Mouse (Mus musculus): ENCODE data around the gene Hoxb3. TPM values are rescaled to one million over a fixed set of nuclear protein-coding genes. Genes with fewer than 3 reads are reported as not detected.

Hoxb3 gene
- polyA plus RNA-seq (2015; fragmentation: Nextera tagmentation; extraction: Ambion mirVana), result 1.8 and 2.7 TPM in 2 replicates

DNA sequence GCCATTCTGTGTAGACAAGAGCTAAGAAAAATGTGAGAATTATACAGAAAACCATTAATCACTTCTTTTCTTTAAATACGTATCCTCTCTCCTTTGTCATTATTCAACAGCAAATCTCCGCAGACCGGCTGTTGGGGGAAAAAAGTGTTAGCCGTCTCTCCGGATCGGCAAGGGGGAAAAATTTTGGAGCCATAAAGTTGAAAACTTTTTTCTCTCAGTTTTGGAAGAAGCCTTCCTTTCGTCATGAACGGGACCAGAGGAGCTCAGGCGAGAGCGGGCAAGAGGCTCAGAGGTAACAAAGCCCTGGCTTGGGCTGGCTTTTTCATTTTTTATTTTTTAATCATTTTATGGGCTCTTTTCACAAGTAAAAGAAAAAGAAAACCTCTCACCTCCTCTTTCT lies at the start of gene Hoxb3:
Gene Hoxb3, plus strand, starts transcription at position 173 of the 400 bp plus-strand sequence.
- H3K4me1 ChIP-seq (replicated peaks), result peaks cover 10% of the 10 kb centered on the region
- 26% methylated on average over 10 of the region's 10 CpGs for WGBS
- H3K27me3 ChIP-seq (replicated peaks), result 0 out of 2 replicates have a peak, but pooled peaks cover 2% of the 10 kb centered on the region

DNA sequence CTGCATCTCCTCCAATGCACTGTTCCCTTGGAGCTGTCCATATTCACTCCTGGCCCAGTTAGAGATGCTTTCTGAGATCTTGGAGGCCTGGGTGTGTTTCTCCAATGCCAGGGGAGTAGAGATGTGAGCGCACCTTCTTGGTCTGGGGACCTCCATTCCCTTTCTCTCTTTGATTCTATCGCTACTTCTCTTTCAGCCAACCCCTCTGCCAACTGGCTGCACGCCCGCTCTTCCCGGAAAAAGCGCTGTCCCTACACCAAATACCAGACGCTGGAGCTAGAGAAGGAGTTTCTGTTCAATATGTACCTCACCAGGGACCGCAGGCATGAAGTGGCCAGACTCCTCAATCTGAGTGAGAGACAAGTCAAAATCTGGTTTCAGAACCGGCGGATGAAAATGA lies 48.7 kb upstream of the Hoxb3 start:
- H3K27ac ChIP-seq, result no peak overlapping the region
- ATAC-seq, result no peak
- peaks cover 95% of the 10 kb centered on the region for H3K27me3 ChIP-seq (replicated peaks)
- WGBS, result 23% methylated on average over 10 of the region's 10 CpGs
- H3K4me3 ChIP-seq (replicated peaks), result no peak overlapping the region
- H3K9me3 ChIP-seq, result no peaks in the 10 kb centered on the region
- H3K36me3 ChIP-seq, result no peaks in the 10 kb centered on the region
- peaks cover 35% of the 10 kb centered on the region for H3K4me1 ChIP-seq (replicated peaks)
- H3K9ac ChIP-seq, result no peak overlapping the region
- no peak overlapping the region for H3K4me2 ChIP-seq (replicated peaks)

More for the DNA sequence above, at the start of gene Hoxb3:
- H3K9ac ChIP-seq, result peak within 1 kb of the TSS; percentile 49
- H3K4me2 ChIP-seq (replicated peaks), result peak within 1 kb of the TSS; percentile 81
- H3K36me3 ChIP-seq, result no peaks in the 10 kb centered on the region
- ATAC-seq, result no peak
- H3K27ac ChIP-seq, result peak within 1 kb of the TSS; percentile 89
- H3K4me3 ChIP-seq (replicated peaks), result peak within 1 kb of the TSS; percentile 20
- H3K9me3 ChIP-seq, result no peaks in the 10 kb centered on the region

DNA sequence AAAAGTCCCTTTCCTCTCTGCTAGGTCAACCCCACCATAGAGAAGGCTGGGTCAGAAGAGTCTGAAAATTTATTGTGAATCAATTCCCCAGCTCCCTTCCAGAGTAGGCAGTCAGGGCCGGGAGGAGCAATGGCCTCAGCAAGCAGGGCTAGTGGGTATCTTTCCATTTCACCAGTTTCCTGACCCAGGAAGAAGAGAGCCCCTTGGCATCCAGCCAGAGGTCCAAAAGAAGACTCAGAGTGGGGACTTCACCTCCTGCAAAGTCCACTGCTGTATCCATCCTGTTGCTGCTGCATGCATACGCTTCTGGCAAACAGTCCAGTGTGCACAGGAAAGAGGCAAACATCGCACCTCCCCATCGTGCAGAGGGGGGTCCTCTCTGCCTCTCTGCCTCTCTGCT lies 47.2 kb upstream of the Hoxb3 start:
- no peak overlapping the region for H3K27ac ChIP-seq
- H3K4me3 ChIP-seq (replicated peaks), result no peak overlapping the region
- no peaks in the 10 kb centered on the region for H3K36me3 ChIP-seq
- H3K4me2 ChIP-seq (replicated peaks), result no peak overlapping the region
- H3K4me1 ChIP-seq (replicated peaks), result peaks cover 32% of the 10 kb centered on the region
- ATAC-seq, result no peak
- 19% methylated on average over 4 of the region's 4 CpGs for WGBS
- peaks cover 91% of the 10 kb centered on the region for H3K27me3 ChIP-seq (replicated peaks)
- H3K9ac ChIP-seq, result no peak overlapping the region
- H3K9me3 ChIP-seq, result no peaks in the 10 kb centered on the region

DNA sequence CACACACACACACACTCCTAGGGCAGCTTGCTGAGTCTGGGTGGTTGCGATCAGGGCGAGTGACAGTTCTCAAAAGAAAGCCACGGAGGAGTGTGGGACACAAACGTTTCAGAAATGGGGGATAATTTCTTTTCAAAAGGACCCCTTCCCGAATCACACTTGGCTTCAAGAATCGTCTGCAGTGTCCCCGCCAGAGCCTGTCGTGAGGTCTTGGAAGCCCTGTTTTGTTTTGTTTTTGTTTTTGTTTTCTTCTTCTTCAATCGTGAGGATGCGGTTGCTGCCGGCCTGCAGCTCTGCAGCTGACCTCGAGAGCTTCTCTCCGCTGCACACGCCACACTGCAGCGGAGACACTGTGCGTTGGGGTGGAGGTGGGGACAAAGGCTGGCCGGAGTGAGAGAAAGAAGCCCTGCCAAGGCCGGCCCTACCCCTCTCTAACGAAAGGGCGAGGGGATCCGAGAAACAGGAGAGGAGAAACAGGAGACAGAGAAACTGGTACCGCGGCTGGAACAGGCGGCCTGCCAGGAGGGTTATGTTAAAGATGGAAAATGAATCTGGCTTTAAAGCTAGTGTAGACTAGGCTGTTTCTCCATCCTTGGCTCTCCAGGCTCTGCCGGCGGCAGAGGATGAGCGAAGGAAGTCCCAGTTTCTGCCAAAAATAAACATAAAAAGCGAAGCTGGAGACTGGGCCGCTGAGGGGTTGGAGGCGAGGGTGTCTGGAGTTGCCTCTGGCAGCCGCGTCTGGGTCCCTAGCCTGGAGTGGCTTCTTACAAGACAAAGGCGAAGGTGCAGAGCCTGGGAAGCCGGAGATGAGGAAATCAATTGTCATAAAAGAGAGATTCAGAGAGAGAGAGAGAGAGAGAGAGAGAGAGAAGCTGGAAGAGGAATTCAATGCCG lies 45.7 kb upstream of the Hoxb3 start:
- Histone ChIP-seq H3K4me1 (replicated peaks) (peaks cover 18% of the 10 kb centered on the region), H3K9me3 (no peaks in the 10 kb centered on the region), H3K4me3 (replicated peaks) (0 out of 2 replicates have a peak overlapping the region, but pooled peaks have one; percentile 14), H3K36me3 (no peaks in the 10 kb centered on the region), H3K4me2 (replicated peaks) (peak overlapping the region; percentile 43), H3K9ac (no peak overlapping the region), H3K27me3 (replicated peaks) (peaks cover 83% of the 10 kb centered on the region), H3K27ac (no peak overlapping the region)
- WGBS, result 6% methylated on average over 35 of the region's 35 CpGs
- no peak for ATAC-seq

DNA sequence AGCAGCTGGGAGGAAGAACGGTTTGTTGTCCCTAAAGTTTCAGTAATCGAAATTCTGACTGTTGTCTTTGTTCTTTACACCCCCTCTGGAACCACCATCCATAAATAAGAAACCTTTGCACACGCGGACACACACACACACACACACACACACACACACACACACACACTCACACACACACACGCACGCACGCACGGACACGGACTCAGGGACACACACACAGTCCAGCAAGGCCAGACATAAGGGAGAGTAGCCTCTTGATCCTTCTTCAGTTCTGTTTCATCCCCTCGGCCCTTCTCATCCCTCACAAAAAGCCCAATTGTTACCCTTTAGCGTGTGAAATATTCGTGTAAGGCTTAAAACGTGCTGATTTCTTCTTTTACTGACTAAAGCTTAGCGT lies 44.8 kb upstream of the Hoxb3 start:
- 15% methylated on average over 14 of the region's 14 CpGs for WGBS
- Histone ChIP-seq H3K27me3 (replicated peaks) (peaks cover 79% of the 10 kb centered on the region), H3K9ac (no peak overlapping the region), H3K4me3 (replicated peaks) (no peak overlapping the region), H3K4me1 (replicated peaks) (peaks cover 22% of the 10 kb centered on the region), H3K27ac (no peak overlapping the region), H3K9me3 (no peaks in the 10 kb centered on the region), H3K36me3 (no peaks in the 10 kb centered on the region), H3K4me2 (replicated peaks) (peak overlapping the region; percentile 43; the same call in 1 of the 2 replicates)
- no peak for ATAC-seq

DNA sequence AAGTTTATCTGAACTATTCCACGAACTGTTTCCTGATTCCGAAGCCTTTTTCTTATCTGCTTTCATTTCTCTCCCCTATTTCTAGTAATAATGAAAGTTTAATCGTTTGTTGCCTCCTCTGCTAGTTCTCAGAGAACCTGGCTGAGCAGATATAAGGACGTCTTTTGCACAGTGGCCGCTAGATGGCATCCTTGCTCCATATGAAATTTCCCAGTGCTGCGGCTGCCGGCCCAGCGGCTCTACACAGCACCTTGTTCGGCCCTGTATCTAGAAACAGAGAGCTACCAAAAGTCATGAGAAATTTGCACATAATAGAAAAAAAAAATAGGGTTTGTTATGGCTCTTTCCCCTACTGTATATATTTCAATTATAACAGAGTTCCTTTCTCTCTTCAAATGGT lies 44.4 kb upstream of the Hoxb3 start:
- Histone ChIP-seq H3K4me3 (replicated peaks) (no peak overlapping the region), H3K9me3 (no peaks in the 10 kb centered on the region), H3K36me3 (no peaks in the 10 kb centered on the region), H3K4me1 (replicated peaks) (peaks cover 22% of the 10 kb centered on the region), H3K9ac (no peak overlapping the region), H3K27ac (no peak overlapping the region), H3K27me3 (replicated peaks) (peaks cover 75% of the 10 kb centered on the region), H3K4me2 (replicated peaks) (0 out of 2 replicates have a peak overlapping the region, but pooled peaks have one; percentile 11)
- WGBS, result under 1% methylated on average over 9 of the region's 9 CpGs
- peak; percentile 77 for ATAC-seq

GRCm38 (mm10) chr11:96279421-96280233 lies 43.5 kb upstream of the Hoxb3 start:
- Histone ChIP-seq H3K4me3 (replicated peaks) (no peak overlapping the region), H3K27me3 (replicated peaks) (peaks cover 70% of the 10 kb centered on the region)

GRCm38 (mm10) chr11:96280399-96281378 lies 42.4 kb upstream of the Hoxb3 start:
- Histone ChIP-seq H3K27me3 (replicated peaks) (peaks cover 63% of the 10 kb centered on the region), H3K4me1 (replicated peaks) (peaks cover 22% of the 10 kb centered on the region), H3K4me3 (replicated peaks) (no peak overlapping the region), H3K36me3 (no peaks in the 10 kb centered on the region), H3K27ac (no peak overlapping the region), H3K4me2 (replicated peaks) (peak overlapping the region; percentile 45; the same call in 1 of the 2 replicates), H3K9ac (no peak overlapping the region), H3K9me3 (no peaks in the 10 kb centered on the region)
- WGBS, result 35% methylated on average over 8 of the region's 8 CpGs
- ATAC-seq, result no peak

More at GRCm38 (mm10) chr11:96279421-96280233, 43.5 kb upstream of the Hoxb3 start:
- Histone ChIP-seq H3K9me3 (no peaks in the 10 kb centered on the region), H3K9ac (no peak overlapping the region), H3K4me1 (replicated peaks) (peaks cover 22% of the 10 kb centered on the region), H3K36me3 (no peaks in the 10 kb centered on the region), H3K27ac (no peak overlapping the region), H3K4me2 (replicated peaks) (peak overlapping the region; percentile 45)
- 12% methylated on average over 31 of the region's 31 CpGs for WGBS
- no peak for ATAC-seq

DNA sequence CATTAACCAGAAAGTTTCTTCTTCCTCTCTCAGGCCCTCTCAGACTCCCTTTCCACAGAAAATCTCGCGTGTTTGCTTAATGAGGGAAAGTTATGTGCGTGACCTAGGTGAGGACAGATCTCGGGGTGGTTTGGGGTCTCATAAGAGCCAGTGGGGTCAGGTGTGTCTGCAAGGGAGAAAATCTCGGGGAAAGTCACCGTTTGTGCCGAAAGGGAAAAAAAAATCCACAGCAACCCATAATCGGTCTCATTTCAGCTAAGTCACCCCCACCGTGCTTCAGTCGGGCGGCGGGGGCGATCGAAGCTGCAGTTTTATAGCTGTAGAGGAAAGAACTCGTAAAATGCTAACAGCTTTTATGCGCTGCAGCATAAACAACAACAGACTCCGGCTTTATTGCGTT lies 41.7 kb upstream of the Hoxb3 start:
- no peak overlapping the region for H3K27ac ChIP-seq
- peak overlapping the region; percentile 23; the same call in 1 of the 2 replicates for H3K4me2 ChIP-seq (replicated peaks)
- WGBS, result 19% methylated on average over 18 of the region's 18 CpGs
- ATAC-seq, result no peak
- no peak overlapping the region for H3K4me3 ChIP-seq (replicated peaks)
- H3K36me3 ChIP-seq, result no peaks in the 10 kb centered on the region
- no peak overlapping the region for H3K9ac ChIP-seq
- peaks cover 56% of the 10 kb centered on the region for H3K27me3 ChIP-seq (replicated peaks)
- H3K4me1 ChIP-seq (replicated peaks), result peaks cover 22% of the 10 kb centered on the region
- H3K9me3 ChIP-seq, result no peaks in the 10 kb centered on the region

- H3K4me1 ChIP-seq (replicated peaks), result peaks cover 26% of the 10 kb centered on the region
- 4% methylated on average over 27 of the region's 27 CpGs for WGBS
- no peak for ATAC-seq
- H3K27me3 ChIP-seq (replicated peaks), result peaks cover 54% of the 10 kb centered on the region
- H3K9ac ChIP-seq, result peak within 1 kb of the TSS; percentile 64; the same call in 1 of the 2 replicates
- H3K36me3 ChIP-seq, result no peaks in the 10 kb centered on the region
- peak within 1 kb of the TSS; percentile 81 for H3K4me2 ChIP-seq (replicated peaks)
- H3K27ac ChIP-seq, result no peak within 1 kb of the TSS
- H3K4me3 ChIP-seq (replicated peaks), result peak within 1 kb of the TSS; percentile 54
- H3K9me3 ChIP-seq, result no peaks in the 10 kb centered on the region
Observed at GRCm38 (mm10) chr11:96281855-96282570, 41.1 kb upstream of the Hoxb3 start, which contains the start of gene Hoxb8. TSS of gene Hoxb8 (plus strand) at chr11:96281905.

Data from intestine, embryonic 15.5 days (tissue).